Mouse (Mus musculus) G1E-ER4 (cell line): ENCODE results near the gene Pira2. TPM values are rescaled to one million over a fixed set of nuclear protein-coding genes. Genes with fewer than 3 reads are reported as not detected.
"Not testable (repeated sequence)": the region's sequence is repeated elsewhere in the genome, so short reads cannot be mapped to it uniquely, and the experiment has no call there.

Source experiments
- GATA1 ChIP-seq: IDR thresholded peaks from one replicate; pipeline ENCODE4 v1.8.0; 2012; ENCODE audit warnings: low read length, inconsistent platforms
- polyA plus RNA-seq: library from polyadenylated mRNA; stranded (reverse); fragments of >175 nt; gene quantifications from 2 replicates; pipeline ENCODE4 v1.2.3, GENCODE M21; 2012

The Pira2 gene
- polyA plus RNA-seq: not detected in 2 replicates

DNA sequence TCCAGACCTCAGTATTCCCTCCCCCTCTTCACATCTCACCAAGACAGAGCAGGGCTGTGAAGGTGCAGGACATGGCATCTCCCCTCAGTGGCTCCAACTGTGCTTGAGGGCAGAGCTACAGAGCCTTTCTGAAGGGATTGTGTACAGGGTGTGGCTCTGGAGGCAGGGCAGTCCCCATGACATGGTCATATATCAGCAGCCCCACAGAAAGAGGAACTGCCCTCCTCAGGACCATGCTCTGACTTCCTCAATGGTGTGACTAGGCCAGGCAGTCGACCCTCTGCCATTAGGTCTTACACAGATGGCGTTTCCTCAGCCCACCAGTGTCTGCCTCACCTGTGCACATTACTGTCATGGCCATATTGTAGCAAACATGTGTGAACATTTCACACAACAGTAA, at the start of gene Pira2:
Pira2 (minus strand) TSS at position 101 of the 400 bp plus-strand sequence.
- TF ChIP-seq GATA1: not testable (repeated sequence)

DNA sequence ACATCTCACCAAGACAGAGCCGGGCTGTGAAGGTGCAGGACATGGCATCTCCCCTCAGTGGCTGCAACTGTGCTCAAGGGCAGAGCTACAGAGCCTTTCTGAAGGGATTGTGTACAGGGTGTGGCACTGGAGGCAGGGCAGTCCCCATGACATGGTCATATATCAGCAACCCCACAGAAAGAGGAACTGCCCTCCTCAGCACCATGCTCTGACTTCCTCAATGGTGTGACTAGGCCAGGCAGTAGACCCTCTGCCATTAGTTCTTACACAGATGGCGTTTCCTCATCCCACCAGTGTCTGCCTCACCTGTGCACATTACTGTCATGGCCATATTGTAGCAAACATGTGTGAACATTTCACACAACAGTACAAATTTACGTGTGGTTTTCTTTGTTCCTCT, 19.3 kb downstream of the Pira2 start, which contains the start of gene Gm15448:
Gm15448 (minus strand) TSS at position 89 of the 400 bp plus-strand sequence.
- not testable (repeated sequence) for TF ChIP-seq GATA1

Other genes with a start within 250 kb of the Pira2 start
- gene Oscar, start 228.9 kb downstream of the Pira2 start, polyA plus RNA-seq: not detected in 2 replicates
- gene Ndufa3, start 227.7 kb downstream of the Pira2 start, polyA plus RNA-seq: 24.6 and 27.8 TPM in 2 replicates
- 61.8 and 88.2 TPM in 2 replicates for gene Tfpt, start 215.1 kb downstream of the Pira2 start, polyA plus RNA-seq
- 110 and 112 TPM in 2 replicates for gene Prpf31, start 215.1 kb downstream of the Pira2 start, polyA plus RNA-seq
- gene Cnot3, start 199.8 kb downstream of the Pira2 start, polyA plus RNA-seq: 785 and 904 TPM in 2 replicates
- gene Leng1, start 179.2 kb downstream of the Pira2 start, polyA plus RNA-seq: 20.3 and 21.6 TPM in 2 replicates
- gene Tmc4, start 167.5 kb downstream of the Pira2 start, polyA plus RNA-seq: 0.55 and 0.80 TPM in 2 replicates
- gene Tsen34, start 152.2 kb downstream of the Pira2 start, polyA plus RNA-seq: 105 and 122 TPM in 2 replicates
- 87.2 and 108 TPM in 2 replicates for gene Mboat7, start 151.5 kb downstream of the Pira2 start, polyA plus RNA-seq
- 450 and 1,340 TPM in 2 replicates for gene Rps9, start 141.1 kb downstream of the Pira2 start, polyA plus RNA-seq
- gene Pirb, start 124.7 kb downstream of the Pira2 start, polyA plus RNA-seq: 0.02 and 0.03 TPM in 2 replicates
- gene Gm15448, start 19.4 kb downstream of the Pira2 start, polyA plus RNA-seq: not detected in 2 replicates
- not detected in 2 replicates for gene Gm14548, start 53.1 kb upstream of the Pira2 start, polyA plus RNA-seq
- gene Lilra6, start 70.5 kb upstream of the Pira2 start, polyA plus RNA-seq: not detected in 2 replicates
- gene Lair1, start 218.2 kb upstream of the Pira2 start, polyA plus RNA-seq: 0.01 TPM in 1 of 2 replicates, not detected in the other